Mouse (Mus musculus): ENCODE data around the gene Exosc5. TPM values are rescaled to one million over a fixed set of nuclear protein-coding genes. Genes with fewer than 3 reads are reported as not detected.

Exosc5 gene
- polyA plus RNA-seq, 1 experiment from 2014 or later, result 78.7 TPM

DNA sequence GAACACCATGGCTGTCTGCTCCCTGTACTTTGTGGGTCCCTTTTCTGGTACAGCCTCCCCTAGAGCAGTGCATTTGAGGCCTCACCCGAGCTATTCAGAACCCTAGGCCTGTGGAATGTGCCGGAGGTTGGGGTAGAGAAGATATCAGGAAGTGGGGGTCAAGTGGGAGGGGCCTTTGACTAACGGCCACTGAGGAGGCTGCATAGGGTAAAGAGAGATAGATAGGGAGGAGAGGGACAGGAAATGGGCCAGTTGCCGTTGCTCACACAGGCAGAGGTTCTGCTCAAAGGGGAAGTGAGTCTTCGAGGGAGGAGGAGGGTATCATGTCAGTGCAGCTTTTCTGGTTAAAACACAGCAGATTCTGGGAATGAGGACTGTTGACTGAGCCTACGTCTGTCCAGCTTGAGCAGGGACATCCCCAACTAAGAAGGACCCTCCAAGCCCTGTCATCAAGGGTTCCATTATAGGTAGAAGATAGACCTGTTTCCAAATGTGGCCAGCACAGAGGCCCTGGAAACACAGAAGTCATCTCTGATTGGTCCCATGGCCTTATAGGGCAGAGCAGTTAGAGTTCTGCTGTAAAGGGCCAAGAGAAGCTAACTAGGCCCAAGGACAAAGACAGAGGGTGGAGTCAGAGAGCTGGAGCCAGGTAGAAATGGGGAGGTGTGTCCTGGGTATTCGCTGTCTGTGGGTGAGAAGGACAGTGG is 24.7 kb downstream of the Exosc5 start:
- no peaks in the 10 kb centered on the region for H3K36me3 ChIP-seq
- H3K4me3 ChIP-seq, result no peak overlapping the region
- no peaks in the 10 kb centered on the region for H3K9me3 ChIP-seq
- no peak for ATAC-seq (ENCODE audit: borderline replicate concordance, extremely low read depth, low FRiP score, low TSS enrichment)
- WGBS, result 40% methylated on average over 7 of the region's 7 CpGs
- no peak overlapping the region for H3K9ac ChIP-seq
- H3K4me1 ChIP-seq, result peaks cover 34% of the 10 kb centered on the region
- H3K27me3 ChIP-seq, result peaks cover 14% of the 10 kb centered on the region
- H3K4me2 ChIP-seq, result no peak overlapping the region
- H3K27ac ChIP-seq, result no peak overlapping the region

DNA sequence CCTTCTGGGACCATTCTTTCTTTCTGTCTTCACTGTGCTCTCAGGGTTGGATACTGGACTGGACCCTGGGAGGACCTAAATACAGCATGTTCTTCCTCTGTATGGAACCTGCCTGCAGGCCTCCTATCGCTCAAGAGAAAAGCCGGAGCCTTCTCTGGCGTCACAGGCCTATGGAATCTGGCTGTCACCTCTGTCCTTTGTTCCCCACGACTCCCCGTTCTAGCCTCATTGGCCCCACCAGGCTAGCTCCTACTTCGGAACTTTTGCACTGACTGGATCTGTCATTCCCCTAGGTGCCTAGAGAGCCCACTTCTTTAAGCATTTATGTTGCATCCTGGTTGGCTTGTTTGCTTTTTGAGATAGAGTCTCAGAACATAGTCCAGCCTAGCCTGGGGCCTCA is 25.7 kb downstream of the Exosc5 start:
- H3K9ac ChIP-seq, result no peak overlapping the region
- H3K4me1 ChIP-seq, result peaks cover 43% of the 10 kb centered on the region
- ATAC-seq (ENCODE audit: borderline replicate concordance, extremely low read depth, low FRiP score, low TSS enrichment), result no peak
- H3K4me3 ChIP-seq, result no peak overlapping the region
- peaks cover 17% of the 10 kb centered on the region for H3K27me3 ChIP-seq
- H3K9me3 ChIP-seq, result no peaks in the 10 kb centered on the region
- 84% methylated on average over 6 of the region's 6 CpGs for WGBS
- H3K36me3 ChIP-seq, result no peaks in the 10 kb centered on the region
- no peak overlapping the region for H3K27ac ChIP-seq
- no peak overlapping the region for H3K4me2 ChIP-seq

DNA sequence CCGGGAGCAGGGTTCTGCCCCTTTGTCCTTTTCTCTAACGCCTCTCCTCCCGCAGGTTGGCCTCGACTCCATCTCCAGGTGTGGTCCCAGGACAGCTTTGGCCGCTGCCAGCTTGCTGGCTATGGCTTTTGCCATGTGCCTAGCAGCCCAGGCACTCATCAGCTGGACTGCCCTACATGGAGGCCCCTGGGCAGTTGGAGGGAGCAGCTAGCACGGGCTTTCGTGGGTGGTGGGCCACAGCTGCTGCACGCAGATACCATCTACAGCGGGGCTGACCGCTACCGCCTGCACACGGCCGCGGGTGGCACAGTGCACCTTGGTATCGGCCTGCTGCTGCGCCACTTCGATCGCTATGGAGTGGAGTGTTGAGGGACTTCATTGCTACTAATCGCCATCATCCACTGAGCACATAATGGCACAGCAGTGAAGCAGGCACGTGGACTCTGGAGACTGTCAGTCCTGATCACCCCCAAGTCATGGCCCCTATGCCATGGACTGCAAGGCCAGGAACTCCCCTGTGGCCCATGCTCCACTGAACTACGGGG is 27.0 kb downstream of the Exosc5 start:
- Histone ChIP-seq H3K27me3 (peaks cover 26% of the 10 kb centered on the region), H3K9me3 (no peaks in the 10 kb centered on the region), H3K36me3 (no peaks in the 10 kb centered on the region), H3K4me3 (peak overlapping the region; percentile 72), H3K27ac (no peak overlapping the region), H3K4me1 (peaks cover 40% of the 10 kb centered on the region), H3K4me2 (peak overlapping the region; percentile 95), H3K9ac (peak overlapping the region; percentile 69; the same call in 1 of the 2 replicates)
- 66% methylated on average over 21 of the region's 21 CpGs for WGBS
- no peak for ATAC-seq (ENCODE audit: borderline replicate concordance, extremely low read depth, low FRiP score, low TSS enrichment)

DNA sequence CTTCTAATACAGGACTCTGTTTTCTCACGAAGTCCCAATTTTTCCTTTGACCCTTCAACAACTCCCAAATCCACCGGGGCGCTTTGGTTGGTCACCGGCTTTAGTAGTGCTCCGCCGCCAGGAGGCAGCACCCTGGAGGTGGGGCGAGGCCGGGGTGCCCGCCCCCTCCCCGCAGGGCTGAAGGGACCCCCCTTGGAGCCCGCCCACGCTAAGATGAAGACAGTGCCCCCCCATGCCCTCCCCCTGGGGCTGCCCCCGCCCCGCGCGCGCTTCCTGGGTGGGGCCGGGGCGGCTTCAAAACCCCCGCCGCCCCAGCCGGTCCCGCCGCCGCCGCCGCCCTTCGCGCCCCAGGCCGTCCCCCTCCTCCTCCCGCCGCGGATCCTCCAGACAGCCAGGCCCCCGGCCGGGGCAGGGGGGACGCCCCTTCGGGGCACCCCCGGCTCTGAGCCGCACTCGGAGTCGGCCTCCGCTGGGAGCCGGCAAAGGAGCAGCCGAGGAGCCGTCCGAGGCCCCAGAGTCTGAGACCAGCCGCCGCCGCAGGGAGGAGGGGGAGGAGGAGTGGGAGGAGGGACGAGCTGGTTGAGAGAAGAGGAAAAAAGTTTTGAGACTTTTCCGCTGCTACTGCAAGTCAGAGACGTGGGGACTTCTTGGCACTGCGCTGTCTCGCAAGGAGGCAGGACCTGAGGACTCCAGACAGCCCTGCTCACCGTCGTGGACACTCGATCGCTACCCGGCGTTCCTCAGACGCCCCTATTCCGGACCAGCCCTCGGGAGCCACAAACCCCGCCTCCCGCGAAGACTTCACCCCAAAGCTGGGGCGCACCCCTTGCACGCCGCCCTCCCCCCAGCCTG is 27.9 kb downstream of the Exosc5 start, which contains the start of gene Tgfb1:
Gene Tgfb1 (plus strand): TSS at position 323 of the 852 bp plus-strand sequence.
- Histone ChIP-seq H3K4me2 (peak within 1 kb of the TSS; percentile 95), H3K4me1 (peaks cover 35% of the 10 kb centered on the region), H3K27me3 (peaks cover 26% of the 10 kb centered on the region), H3K36me3 (no peaks in the 10 kb centered on the region), H3K4me3 (peak within 1 kb of the TSS; percentile 72), H3K9me3 (no peaks in the 10 kb centered on the region), H3K27ac (peak within 1 kb of the TSS; percentile 92), H3K9ac (peak within 1 kb of the TSS; percentile 69)
- peak; percentile 66 for ATAC-seq (ENCODE audit: borderline replicate concordance, extremely low read depth, low FRiP score, low TSS enrichment)
- WGBS, result under 1% methylated on average over 48 of the region's 69 CpGs

DNA sequence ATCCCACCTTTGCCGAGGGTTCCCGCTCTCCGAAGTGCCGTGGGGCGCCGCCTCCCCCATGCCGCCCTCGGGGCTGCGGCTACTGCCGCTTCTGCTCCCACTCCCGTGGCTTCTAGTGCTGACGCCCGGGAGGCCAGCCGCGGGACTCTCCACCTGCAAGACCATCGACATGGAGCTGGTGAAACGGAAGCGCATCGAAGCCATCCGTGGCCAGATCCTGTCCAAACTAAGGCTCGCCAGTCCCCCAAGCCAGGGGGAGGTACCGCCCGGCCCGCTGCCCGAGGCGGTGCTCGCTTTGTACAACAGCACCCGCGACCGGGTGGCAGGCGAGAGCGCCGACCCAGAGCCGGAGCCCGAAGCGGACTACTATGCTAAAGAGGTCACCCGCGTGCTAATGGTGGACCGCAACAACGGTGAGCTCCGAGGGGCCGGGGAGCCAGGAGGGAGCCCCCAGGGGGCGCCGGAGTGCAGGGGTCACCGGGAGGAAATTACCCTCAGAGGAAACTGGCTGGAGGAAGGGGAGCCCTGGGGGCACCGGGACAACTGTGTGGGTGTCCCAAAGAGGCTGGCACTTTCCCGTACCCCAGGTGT is 28.9 kb downstream of the Exosc5 start:
- H3K27ac ChIP-seq, result peak overlapping the region; percentile 92
- peaks cover 26% of the 10 kb centered on the region for H3K27me3 ChIP-seq
- H3K4me3 ChIP-seq, result peak overlapping the region; percentile 72
- H3K4me1 ChIP-seq, result peaks cover 35% of the 10 kb centered on the region
- H3K36me3 ChIP-seq, result no peaks in the 10 kb centered on the region
- no peak for ATAC-seq (ENCODE audit: borderline replicate concordance, extremely low read depth, low FRiP score, low TSS enrichment)
- no peaks in the 10 kb centered on the region for H3K9me3 ChIP-seq
- peak overlapping the region; percentile 95 for H3K4me2 ChIP-seq
- peak overlapping the region; percentile 69 for H3K9ac ChIP-seq
- 1% methylated on average over 47 of the region's 47 CpGs for WGBS

DNA sequence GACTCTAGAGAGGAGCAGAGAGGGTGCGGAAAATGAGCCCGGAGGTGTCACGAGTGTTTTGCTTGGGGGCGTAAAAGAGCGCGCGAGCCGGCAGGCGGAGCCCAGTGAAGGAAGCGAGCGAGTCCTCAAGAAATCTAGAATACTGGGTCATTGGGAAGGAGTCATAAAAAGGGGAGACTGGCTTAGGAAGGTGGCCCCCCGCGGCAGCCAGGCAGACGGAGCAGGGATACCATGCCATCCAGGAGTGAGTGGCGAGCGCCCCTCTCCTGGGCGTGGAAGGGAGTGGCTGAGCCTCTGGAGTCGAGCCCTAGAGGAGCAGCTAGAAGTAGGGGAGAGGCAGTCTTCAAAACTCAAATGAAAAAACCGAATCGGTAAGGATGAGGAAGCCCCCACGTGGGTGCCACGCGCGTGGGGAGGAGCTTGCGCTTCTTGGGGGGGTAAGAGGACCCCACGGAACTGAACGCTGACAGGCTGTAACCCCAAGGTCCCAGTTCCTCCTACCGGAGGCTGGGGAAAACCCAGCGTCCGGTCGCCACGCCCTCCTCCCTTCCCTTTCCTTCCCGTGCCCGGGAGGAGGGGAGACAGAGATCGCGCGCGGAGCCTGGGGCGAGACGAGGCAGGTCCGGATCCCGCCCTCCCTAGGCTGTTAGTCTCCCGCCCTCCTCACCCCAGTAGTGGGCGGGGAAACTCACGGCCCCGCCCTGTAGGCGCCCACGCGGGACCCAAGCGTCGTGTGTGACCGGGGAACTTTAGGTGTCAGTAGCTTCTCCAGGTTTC is 30.0 kb downstream of the Exosc5 start:
- Histone ChIP-seq H3K9ac (peak overlapping the region; percentile 69), H3K4me2 (peak overlapping the region; percentile 95), H3K9me3 (no peaks in the 10 kb centered on the region), H3K4me3 (peak overlapping the region; percentile 72), H3K27me3 (peaks cover 26% of the 10 kb centered on the region), H3K27ac (peak overlapping the region; percentile 92), H3K4me1 (peaks cover 35% of the 10 kb centered on the region), H3K36me3 (no peaks in the 10 kb centered on the region)
- 0% methylated on average over 50 of the region's 52 CpGs for WGBS
- ATAC-seq (ENCODE audit: borderline replicate concordance, extremely low read depth, low FRiP score, low TSS enrichment), result peak; percentile 50; the same call in 1 of the 2 replicates

DNA sequence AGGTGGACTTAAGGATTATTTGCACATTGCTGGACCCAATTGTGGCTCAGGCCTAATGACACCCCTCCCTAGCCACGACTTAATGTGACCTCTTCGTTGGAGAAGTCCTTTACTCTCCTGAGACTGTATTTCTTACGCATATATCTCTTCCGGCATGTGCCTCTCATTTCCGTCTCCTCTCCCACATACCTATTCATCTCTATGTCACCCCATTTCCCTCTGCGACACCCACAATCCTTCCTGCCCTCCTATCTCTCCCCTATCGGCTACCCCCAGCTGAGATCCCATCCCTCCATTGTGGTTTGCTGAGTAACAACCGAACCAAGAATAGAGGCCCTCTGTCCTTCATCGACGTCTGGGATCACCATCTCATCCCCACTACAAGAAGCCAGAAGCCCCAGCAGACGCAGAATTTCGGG is 30.6 kb downstream of the Exosc5 start:
- 5% methylated on average over 12 of the region's 12 CpGs for WGBS
- H3K4me1 ChIP-seq, result peaks cover 35% of the 10 kb centered on the region
- peak overlapping the region; percentile 72 for H3K4me3 ChIP-seq
- peak overlapping the region; percentile 68 for H3K27ac ChIP-seq
- H3K36me3 ChIP-seq, result no peaks in the 10 kb centered on the region
- no peak for ATAC-seq (ENCODE audit: borderline replicate concordance, extremely low read depth, low FRiP score, low TSS enrichment)
- H3K9ac ChIP-seq, result peak overlapping the region; percentile 69; the same call in 1 of the 2 replicates
- peak overlapping the region; percentile 95 for H3K4me2 ChIP-seq
- peaks cover 26% of the 10 kb centered on the region for H3K27me3 ChIP-seq
- H3K9me3 ChIP-seq, result no peaks in the 10 kb centered on the region

DNA sequence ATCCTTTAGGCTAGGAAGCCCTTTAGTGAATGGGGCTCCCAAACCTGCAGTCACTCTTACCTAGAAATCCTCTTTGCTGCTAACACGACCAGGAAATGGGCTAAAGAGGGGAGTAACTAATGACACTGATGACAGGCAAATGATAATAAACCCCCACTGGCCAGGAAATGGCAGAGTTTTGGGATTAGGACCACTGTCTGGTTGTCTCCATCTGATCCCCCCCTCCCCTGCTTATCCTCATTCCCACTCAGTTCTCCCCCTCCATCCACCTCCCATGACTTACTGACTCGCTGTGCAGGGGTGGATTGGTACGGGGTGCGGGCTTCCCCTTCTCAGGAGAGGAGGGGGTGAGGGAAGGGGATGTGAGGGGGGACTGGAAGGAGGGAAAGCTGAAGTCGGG is 31.1 kb downstream of the Exosc5 start:
- Histone ChIP-seq H3K27ac (peak overlapping the region; percentile 68; the same call in 1 of the 2 replicates), H3K4me3 (peak overlapping the region; percentile 72), H3K9me3 (no peaks in the 10 kb centered on the region), H3K27me3 (peaks cover 26% of the 10 kb centered on the region), H3K36me3 (no peaks in the 10 kb centered on the region), H3K4me2 (peak overlapping the region; percentile 95), H3K4me1 (peaks cover 35% of the 10 kb centered on the region), H3K9ac (no peak overlapping the region; the same call in 1 of the 2 replicates)
- no peak for ATAC-seq (ENCODE audit: borderline replicate concordance, extremely low read depth, low FRiP score, low TSS enrichment)
- 25% methylated on average over 5 of the region's 5 CpGs for WGBS

DNA sequence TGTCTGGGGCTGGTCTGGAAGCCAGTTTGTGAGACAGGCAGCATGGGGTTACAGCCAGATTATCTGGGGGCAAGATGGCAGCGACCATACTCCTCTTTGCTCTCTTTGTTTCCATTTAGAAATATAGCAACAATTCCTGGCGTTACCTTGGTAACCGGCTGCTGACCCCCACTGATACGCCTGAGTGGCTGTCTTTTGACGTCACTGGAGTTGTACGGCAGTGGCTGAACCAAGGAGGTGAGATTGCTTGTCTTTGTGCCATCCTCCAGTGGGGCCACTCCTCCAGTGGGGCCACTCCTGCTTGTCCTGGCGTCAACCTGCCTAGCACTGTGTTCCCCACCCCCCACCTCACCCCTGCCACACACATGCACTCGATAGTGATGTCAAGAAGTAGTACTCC is 35.1 kb downstream of the Exosc5 start:
- no peak for ATAC-seq (ENCODE audit: borderline replicate concordance, extremely low read depth, low FRiP score, low TSS enrichment)
- Histone ChIP-seq H3K9me3 (no peaks in the 10 kb centered on the region), H3K36me3 (no peaks in the 10 kb centered on the region), H3K27ac (no peak overlapping the region), H3K27me3 (0 out of 2 replicates have a peak, but pooled peaks cover 12% of the 10 kb centered on the region), H3K9ac (no peak overlapping the region), H3K4me2 (no peak overlapping the region), H3K4me3 (no peak overlapping the region), H3K4me1 (peaks cover 11% of the 10 kb centered on the region)
- 59% methylated on average over 8 of the region's 8 CpGs for WGBS

DNA sequence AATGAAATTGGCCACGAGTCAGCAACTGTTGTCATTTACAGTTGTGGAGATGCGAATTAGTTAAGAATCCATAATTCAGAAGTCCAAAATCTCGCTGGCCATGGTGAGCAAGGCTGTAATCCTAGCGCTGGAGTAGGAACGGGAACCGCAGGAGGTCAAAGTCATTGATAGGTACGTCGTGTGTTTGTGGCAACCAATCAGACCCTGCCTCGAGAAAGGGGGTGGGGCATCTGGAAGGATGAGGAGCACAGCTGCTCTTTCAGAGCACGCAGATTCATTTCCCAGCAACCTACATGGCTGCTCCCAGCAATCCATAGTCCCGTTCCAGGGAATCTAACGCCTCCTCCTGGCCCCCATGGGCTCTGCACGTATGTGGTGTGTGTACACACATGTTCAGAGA is 40.9 kb downstream of the Exosc5 start:
- no peak overlapping the region for H3K9ac ChIP-seq
- H3K27ac ChIP-seq, result no peak overlapping the region
- H3K36me3 ChIP-seq, result peaks cover 9% of the 10 kb centered on the region; the same call in 1 of the 2 replicates
- H3K4me1 ChIP-seq, result peaks cover 13% of the 10 kb centered on the region
- WGBS, result 48% methylated on average over 13 of the region's 13 CpGs
- ATAC-seq (ENCODE audit: borderline replicate concordance, extremely low read depth, low FRiP score, low TSS enrichment), result no peak
- H3K4me3 ChIP-seq, result no peak overlapping the region
- no peak overlapping the region for H3K4me2 ChIP-seq
- peaks cover 11% of the 10 kb centered on the region for H3K27me3 ChIP-seq
- H3K9me3 ChIP-seq, result no peaks in the 10 kb centered on the region; the same call in 1 of the 2 replicates

DNA sequence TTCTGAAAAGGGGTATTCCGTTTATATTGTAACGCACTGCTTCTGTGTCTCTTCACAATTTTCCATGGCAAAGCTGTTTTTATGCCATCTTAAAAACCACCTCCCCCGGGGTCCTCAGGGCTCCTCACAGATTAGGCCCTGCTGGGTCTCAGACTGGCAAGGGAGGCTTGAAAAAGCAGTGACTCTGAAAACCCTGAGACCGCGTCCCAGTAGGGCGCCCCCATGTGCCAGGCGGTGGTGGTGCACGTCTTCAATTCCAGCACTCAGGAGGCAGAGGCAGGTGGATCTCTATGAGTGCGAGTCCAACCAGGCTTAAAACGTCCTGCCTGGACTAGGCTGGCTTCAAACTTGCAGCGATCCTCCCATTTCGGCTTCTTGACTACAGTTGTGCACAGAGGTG is 41.8 kb downstream of the Exosc5 start:
- Histone ChIP-seq H3K9ac (no peak overlapping the region), H3K4me1 (peaks cover 22% of the 10 kb centered on the region), H3K4me2 (no peak overlapping the region), H3K9me3 (no peaks in the 10 kb centered on the region; the same call in 1 of the 2 replicates), H3K27ac (no peak overlapping the region), H3K36me3 (peaks cover 9% of the 10 kb centered on the region; the same call in 1 of the 2 replicates), H3K4me3 (no peak overlapping the region), H3K27me3 (peaks cover 11% of the 10 kb centered on the region)
- ATAC-seq (ENCODE audit: borderline replicate concordance, extremely low read depth, low FRiP score, low TSS enrichment), result no peak
- WGBS, result 74% methylated on average over 12 of the region's 12 CpGs

Measured in lung, embryonic 15.5 days (tissue).